Mouse (Mus musculus): ENCODE data around the gene Snrpa.
"Not testable (repeated sequence)": the region's sequence is repeated elsewhere in the genome, so short reads cannot be mapped to it uniquely, and the experiment has no call there.

The Snrpa gene

GRCm38 (mm10) chr7:27195681-27196611, at the start of gene Snrpa, which contains the start of gene BC024978:
Gene Snrpa (minus strand): TSS chr7:27196271.
Gene BC024978 (plus strand): TSS chr7:27195781.
- peak; percentile 99 for DNase-seq (ENCODE audit: low spot score)

DNA sequence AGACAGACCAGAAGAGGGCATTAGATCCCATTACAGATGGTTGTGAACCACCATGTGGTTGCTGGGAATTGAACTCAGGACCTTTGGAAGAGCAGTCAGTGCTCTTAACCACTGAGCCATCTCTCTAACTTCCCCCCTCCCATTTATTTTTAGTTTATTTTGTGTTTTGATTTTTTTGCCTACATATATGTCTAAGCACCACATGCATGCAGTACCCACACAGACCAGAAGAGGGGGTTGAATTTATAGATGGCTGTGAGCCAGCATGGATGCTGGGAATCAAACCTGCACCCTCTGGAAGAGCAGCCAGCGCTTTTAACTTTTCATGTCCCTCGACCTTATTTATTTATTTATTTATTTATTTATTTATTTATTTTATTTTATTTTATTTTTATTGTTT, 48.0 kb upstream of the Snrpa start:
- DNase-seq (ENCODE audit: low spot score) = not testable (repeated sequence)

GRCm38 (mm10) chr7:27243211-27243610, 47.1 kb upstream of the Snrpa start:
- DNase-seq (ENCODE audit: low spot score) = no peak

DNA sequence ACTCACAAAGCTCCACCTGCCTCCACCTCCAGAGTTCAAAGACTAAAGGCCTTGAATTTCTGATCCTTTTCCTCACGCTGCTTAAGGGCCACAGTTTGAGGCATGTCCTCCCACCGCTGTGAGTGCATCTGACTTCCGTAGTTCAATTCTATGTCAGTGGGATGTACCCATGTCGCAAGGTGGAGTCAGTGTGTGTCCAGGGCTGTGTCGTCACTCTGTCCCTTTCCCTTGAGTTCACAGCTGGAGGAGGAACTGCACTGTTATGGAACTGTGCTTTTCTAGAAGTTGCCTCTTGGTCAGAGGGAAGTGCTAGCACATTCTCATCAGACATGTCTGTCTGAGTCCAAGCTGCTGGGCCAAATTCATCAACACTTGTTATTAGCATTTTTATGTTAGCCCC, 42.5 kb upstream of the Snrpa start:
- no peak for DNase-seq (ENCODE audit: low spot score)

DNA sequence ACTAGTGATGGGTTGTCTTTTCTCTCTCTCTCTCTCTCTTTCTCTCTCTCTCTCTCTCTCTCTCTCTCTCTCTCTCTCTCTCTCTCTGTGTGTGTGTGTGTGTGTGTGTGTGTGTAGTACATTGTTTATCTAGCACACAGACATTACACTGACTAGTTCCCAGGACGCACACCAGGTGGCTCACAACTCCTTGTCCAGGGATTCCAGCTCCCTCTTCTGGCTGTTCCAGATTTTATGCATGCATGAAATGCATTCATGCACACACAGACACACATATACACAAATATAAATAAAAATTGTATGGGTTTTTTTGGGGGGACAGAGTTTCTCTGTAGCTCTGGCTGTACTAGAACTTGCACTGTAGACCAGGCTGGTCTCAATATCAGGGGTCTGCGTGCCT, 41.5 kb upstream of the Snrpa start:
- DNase-seq (ENCODE audit: low spot score) = no peak

DNA sequence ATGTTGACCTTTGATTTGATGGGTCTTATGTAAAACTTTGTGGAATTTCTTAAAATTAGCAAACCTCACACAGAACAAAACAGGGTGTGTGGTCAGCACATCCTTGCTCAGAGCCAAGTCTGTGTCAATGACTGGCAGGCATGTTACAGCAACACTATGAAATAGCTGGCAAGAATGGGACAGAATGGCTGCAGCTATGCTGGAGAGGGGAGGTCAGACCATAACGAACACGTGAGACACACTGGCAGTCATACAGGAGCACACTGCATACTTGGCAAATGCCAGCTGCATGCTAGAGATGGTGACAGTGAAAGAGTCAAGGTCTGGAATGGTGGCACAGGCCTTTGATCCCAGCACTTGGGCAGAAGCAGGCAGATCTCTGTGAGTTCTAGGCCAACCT, 39.7 kb upstream of the Snrpa start:
- no peak for DNase-seq (ENCODE audit: low spot score)

- DNase-seq (ENCODE audit: low spot score) = no peak
Observed at GRCm38 (mm10) chr7:27233300-27233699, 37.2 kb upstream of the Snrpa start.

DNA sequence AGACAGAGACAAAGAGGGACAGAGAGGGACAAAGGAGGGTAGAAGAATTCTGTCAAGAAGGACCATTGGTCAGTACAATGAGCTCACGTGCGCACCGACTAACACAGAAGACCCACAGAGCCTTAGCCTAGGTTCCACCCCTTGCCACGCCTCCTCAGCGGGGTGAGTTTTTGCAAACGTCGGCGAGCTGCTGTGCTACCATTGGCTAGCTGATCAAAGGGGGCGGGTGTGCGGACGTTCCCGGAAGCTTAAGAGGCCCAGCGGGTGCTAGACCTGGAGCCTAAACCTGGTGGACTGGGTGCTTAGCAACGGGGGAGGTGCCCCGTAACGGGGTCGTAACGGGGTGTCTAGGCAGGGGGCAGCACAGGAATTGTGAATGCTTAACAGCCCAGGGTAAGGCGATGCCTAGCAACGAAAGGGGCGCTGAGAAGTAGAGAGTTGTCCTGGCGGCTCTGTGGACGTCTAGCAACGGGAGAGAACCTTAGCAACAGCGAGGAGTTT, 36.8 kb upstream of the Snrpa start, which contains the start of gene Coq8b:
Gene Coq8b, plus strand, starts transcription at position 243 of the 501 bp plus-strand sequence.
- DNase-seq (ENCODE audit: low spot score) = peak; percentile 87

- peak; percentile 78 for DNase-seq (ENCODE audit: low spot score)
Observed at GRCm38 (mm10) chr7:27231693-27232331, 35.7 kb upstream of the Snrpa start.

DNA sequence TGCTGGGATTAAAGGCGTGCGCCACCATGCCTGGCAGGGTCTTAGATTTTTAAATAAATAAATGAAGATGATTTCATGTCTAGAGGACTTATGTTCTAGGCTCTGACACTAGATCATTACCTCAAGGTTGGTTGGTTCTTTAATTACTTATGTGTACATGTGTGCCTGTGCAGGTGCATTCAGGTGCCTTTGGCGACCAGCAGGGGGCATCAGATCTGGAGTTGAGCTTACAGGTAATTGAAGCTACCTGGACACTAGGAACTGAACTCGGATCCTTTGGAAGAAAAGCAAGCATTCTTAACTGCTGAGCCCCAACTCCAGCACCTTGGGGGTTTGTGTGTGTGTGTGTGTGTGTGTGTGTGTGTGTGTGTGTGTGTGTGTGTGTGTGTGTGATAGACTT, 34.7 kb upstream of the Snrpa start:
- DNase-seq (ENCODE audit: low spot score) = no peak

DNA sequence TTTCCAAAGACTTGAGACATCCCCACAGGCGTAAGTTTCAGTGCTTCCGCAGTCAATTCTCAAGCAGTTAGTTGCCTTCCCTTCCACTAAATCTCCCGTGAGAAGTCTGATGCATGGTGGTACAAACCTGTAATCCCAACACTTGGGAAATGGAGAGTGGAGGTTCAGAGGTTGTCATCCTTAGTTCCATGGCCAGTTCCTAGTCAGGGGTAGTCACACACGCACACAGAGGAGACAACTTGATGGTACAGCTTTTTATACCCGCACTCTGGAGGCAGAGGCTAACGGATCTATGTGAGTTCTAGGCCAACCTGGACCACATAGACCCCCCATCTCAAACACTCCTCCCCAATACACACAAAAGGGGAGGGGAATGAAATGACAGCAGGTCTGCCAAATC, 32.8 kb upstream of the Snrpa start:
- DNase-seq (ENCODE audit: low spot score) = no peak

DNA sequence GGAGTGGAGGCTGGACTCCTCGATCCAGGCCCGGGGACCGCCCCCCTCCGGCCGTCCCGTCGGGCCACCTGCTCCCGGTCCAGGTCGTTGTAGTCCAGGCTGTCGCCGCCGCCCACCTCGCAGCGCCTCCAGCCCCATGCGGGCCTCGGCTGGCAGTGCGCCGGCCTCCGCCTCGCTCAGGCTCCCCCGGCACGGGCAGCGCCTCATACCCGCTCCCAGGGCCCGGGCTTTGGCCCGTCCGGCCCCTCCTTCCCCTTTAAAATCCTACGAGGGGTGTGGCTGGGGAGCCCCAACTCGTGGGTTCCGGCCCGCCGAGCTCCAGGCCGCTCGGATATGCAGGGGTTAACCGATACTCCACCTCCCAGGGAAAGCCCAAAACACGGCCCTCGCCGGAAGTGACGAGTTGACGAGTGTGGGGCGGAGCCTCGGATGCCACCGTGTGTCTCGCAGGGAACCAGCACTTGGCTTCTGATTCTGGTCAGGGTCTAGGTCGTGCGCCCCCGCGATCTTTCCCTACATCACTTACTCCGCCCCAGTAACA, 32.3 kb upstream of the Snrpa start, which contains the start of gene Itpkc:
Gene Itpkc, minus strand, starts transcription at position 381 of the 541 bp plus-strand sequence.
- peak; percentile 83 for DNase-seq (ENCODE audit: low spot score)

DNA sequence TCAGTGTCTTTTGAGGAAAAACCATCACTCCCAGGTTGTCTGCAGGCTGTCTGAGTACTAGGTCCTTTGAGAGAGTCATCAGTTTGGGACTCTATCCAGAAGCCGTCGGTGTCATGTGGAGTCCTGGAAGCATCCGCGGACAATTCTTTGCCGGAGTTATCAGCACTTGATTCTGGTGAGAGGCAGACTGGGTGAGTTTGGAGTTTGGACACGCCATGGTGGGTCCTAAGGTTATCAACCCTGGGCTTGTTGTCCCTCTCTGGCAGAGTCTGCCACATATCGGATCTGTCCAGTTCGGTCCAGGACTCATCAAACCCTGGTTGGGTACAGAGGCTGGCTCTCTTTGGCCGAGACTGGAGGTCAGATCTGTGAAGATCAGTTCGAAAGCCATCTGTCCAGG, 31.6 kb upstream of the Snrpa start:
- DNase-seq (ENCODE audit: low spot score) = no peak

DNA sequence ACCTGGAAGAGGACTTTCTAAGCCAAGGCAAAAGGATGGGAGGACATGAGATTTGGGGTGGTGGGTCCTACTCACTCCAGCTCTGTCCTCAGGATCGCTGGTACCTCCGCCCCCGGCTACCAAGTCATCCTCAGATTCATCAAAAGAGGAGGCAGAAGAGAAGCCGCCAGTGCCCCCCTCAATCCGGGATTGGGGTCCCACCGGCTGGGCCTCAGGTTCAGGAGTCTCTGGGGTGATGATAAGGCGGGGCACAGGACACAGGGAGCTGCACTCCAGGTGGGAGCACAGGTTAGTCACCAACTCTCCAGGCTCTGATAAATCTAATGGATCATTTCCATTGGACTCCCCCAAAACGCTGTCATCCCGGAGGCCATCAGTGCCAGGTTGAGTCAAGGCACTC, 31.2 kb upstream of the Snrpa start:
- no peak for DNase-seq (ENCODE audit: low spot score)

DNA sequence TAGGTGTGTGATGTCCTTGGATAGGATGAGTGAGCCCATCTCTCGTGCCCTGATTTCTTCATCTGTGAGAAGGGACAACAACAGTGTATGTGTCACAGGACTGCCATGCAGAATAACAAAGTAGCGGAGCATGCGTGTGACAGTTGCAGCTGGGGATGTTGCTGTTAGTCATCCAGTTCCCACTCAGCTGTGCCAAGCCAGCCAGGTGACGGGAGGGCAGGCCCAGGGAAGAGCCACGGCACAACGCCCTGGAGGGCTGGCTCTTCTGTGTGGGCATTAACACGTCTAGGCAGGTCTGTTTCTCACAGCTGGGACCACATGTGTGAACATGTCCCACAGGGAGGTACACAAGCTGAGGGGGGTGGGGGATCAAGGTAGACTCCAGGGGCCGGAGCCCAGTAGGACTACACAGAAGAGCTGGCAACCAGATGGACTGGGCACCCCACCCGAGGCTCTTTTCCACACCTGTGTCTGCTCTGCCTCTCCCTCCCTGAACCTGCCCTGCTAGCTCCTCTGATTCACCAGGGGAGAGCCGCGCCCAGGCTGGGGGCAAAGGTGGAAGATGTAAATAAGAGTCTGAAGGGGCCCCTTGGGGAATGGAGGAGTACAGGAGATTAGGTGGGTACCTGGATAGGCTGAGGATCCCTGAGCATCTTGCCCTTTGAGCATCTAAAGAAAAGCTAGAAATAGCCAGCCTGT, 29.0 kb upstream of the Snrpa start:
- no peak for DNase-seq (ENCODE audit: low spot score)

GRCm38 (mm10) chr7:27222538-27222937, 26.5 kb upstream of the Snrpa start:
- DNase-seq (ENCODE audit: low spot score) = no peak

GRCm38 (mm10) chr7:27221939-27222338, 25.9 kb upstream of the Snrpa start:
- no peak for DNase-seq (ENCODE audit: low spot score)

GRCm38 (mm10) chr7:27219937-27220336, 23.9 kb upstream of the Snrpa start:
- no peak for DNase-seq (ENCODE audit: low spot score)

DNA sequence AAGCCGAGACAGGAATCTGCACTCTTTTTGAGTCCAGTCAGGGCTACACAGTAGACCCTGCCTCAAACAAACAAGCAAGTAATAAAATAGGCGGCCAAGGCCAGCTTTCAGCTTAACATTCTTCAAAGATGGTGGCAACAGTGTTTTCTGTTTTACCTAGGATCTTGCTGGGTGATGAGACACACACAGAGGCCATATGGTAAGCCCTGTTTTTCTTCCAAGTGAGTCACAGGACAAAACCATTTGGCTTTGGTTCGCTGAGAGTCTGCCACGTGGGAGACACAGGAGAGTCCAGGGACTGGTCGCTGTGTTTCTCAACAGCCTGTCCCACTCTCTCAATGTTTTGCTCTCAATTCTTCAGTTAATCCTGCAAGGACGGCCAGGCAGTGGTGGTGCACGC, 22.5 kb upstream of the Snrpa start:
- no peak for DNase-seq (ENCODE audit: low spot score)

DNA sequence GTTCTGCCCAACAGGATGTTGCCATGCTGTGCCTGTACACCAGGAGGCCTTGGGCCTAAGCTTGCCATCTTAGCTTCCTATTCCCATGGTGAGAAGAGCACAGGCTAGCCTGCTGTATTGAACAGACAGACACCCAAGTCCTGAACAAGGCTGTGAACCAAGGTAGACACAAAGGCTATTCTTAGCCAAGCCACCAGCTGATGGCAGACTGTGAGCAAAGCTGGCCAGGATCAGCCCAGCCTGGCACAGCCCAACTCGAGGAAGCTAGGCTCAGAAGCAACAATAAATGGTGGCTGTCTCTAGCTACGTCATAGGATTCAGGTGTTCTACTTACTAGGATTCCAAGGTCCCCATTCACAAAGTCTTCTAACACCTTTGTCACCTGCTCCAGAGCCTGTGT, 16.6 kb upstream of the Snrpa start:
- no peak for DNase-seq (ENCODE audit: low spot score)

DNA sequence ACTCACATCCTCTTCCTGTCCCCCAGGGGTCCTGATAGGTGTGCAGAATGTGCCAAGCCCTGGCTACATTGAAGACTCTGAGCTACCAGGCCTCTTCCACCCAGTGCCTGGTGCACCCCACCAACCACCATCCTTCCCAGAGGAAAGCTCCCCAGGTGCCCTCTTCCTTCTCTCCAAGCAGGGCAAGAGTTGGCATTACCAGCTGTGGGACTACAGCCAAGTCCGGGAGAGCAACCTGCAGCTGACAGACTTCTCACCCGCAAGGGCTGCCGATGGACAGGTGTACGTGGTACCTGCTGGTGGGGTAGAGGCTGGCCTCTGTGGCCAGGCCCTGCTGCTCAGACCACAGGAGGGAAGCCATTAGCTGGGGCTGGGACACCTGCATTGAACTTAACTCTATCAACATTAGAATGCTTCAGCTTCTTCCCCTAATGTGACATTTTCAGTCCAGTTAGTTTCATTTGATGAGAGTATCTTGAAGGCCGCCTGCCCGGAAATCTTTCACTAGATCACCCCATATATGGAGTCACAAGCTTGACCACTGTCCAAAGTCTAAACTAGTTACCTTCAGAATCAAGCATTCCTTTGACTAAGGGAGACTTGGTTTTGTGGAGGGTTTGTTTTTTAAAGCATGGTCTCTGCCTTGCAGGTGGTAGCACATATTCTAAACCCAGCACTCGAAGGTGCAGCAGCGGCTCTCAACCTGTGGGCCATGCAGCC, 7.8 kb upstream of the Snrpa start:
- no peak for DNase-seq (ENCODE audit: low spot score)
